Mouse (Mus musculus): ENCODE results near the gene Mmp28. TPM values are rescaled to one million over a fixed set of nuclear protein-coding genes. Genes with fewer than 3 reads are reported as not detected.

The Mmp28 gene
- polyA plus RNA-seq, 1 experiment from 2014 or later = 2.9 TPM

DNA sequence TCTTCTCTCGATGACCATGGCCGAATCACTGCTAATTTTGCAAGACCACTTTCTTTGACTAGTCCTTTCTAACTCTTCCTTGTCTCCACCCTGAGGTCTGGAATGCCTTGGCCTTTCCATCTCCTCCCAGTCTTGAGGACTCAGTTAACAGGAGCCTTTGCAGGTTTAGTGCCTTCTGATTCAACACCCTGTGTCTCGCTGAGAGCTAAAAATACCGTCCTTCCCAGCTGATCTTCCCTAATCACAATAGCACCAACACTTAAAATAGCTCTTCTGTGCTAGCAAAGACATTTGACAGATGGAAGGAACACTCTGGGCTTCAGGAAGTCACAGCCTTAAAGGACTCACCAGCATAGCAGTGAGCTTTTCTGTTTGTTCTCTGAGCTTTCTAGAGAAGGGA, 69.8 kb downstream of the Mmp28 start:
- H3K4me2 ChIP-seq = no peak overlapping the region
- H3K4me3 ChIP-seq = no peak overlapping the region
- peaks cover 27% of the 10 kb centered on the region for H3K36me3 ChIP-seq (replicated peaks)
- no peak overlapping the region for H3K9ac ChIP-seq
- no peak for ATAC-seq (replicated peaks)
- 93% methylated on average over 4 of the region's 4 CpGs for WGBS
- no peak overlapping the region for H3K27ac ChIP-seq
- H3K9me3 ChIP-seq = no peaks in the 10 kb centered on the region
- H3K27me3 ChIP-seq (replicated peaks) = no peaks in the 10 kb centered on the region
- peaks cover 10% of the 10 kb centered on the region for H3K4me1 ChIP-seq

Other genes with a start within 250 kb of the Mmp28 start
- 0.08 TPM in 1 of 2 replicates, not detected in the other for gene Slfn14, start 176.3 kb downstream of the Mmp28 start, polyA plus RNA-seq (2015; fragmentation: Nextera tagmentation; extraction: Ambion mirVana)
- gene Ap2b1, start 164.0 kb downstream of the Mmp28 start, polyA plus RNA-seq (2015; fragmentation: Nextera tagmentation; extraction: Ambion mirVana) = 118 and 127 TPM in 2 replicates
- gene Pex12, start 160.5 kb downstream of the Mmp28 start, polyA plus RNA-seq (2015; fragmentation: Nextera tagmentation; extraction: Ambion mirVana) = 18.4 and 18.6 TPM in 2 replicates
- gene Rasl10b, start 53.9 kb downstream of the Mmp28 start, polyA plus RNA-seq (2015; fragmentation: Nextera tagmentation; extraction: Ambion mirVana) = 43.2 and 45.6 TPM in 2 replicates
- gene Gas2l2, start 33.6 kb downstream of the Mmp28 start, polyA plus RNA-seq (2015; fragmentation: Nextera tagmentation; extraction: Ambion mirVana) = 0.36 and 0.54 TPM in 2 replicates
- gene 1700020L24Rik, start 25.4 kb downstream of the Mmp28 start, polyA plus RNA-seq (2015; fragmentation: Nextera tagmentation; extraction: Ambion mirVana) = 0.68 and 0.70 TPM in 2 replicates
- gene Taf15, start 10.0 kb upstream of the Mmp28 start, polyA plus RNA-seq (2015; fragmentation: Nextera tagmentation; extraction: Ambion mirVana) = 12.2 and 12.6 TPM in 2 replicates
- not detected in 2 replicates for gene Heatr9, start 59.1 kb upstream of the Mmp28 start, polyA plus RNA-seq (2015; fragmentation: Nextera tagmentation; extraction: Ambion mirVana)
- gene Ccl5, start 67.4 kb upstream of the Mmp28 start, polyA plus RNA-seq (2015; fragmentation: Nextera tagmentation; extraction: Ambion mirVana) = 0.89 TPM in 1 of 2 replicates, not detected in the other
- 1.6 and 2.2 TPM in 2 replicates for gene Ccl9, start 115.6 kb upstream of the Mmp28 start, polyA plus RNA-seq (2015; fragmentation: Nextera tagmentation; extraction: Ambion mirVana)
- 2.1 and 3.5 TPM in 2 replicates for gene Ccl6, start 130.0 kb upstream of the Mmp28 start, polyA plus RNA-seq (2015; fragmentation: Nextera tagmentation; extraction: Ambion mirVana)
- not detected in 2 replicates for gene Rpl9-ps1, start 182.6 kb upstream of the Mmp28 start, polyA plus RNA-seq (2015; fragmentation: Nextera tagmentation; extraction: Ambion mirVana)
- 1.3 and 1.6 TPM in 2 replicates for gene Ccl3, start 186.3 kb upstream of the Mmp28 start, polyA plus RNA-seq (2015; fragmentation: Nextera tagmentation; extraction: Ambion mirVana)
- 0.56 TPM in 1 of 2 replicates, not detected in the other for gene Ccl4, start 199.5 kb upstream of the Mmp28 start, polyA plus RNA-seq (2015; fragmentation: Nextera tagmentation; extraction: Ambion mirVana)
- gene Wfdc17, start 240.9 kb upstream of the Mmp28 start, polyA plus RNA-seq (2015; fragmentation: Nextera tagmentation; extraction: Ambion mirVana) = 0.35 and 0.96 TPM in 2 replicates
- gene Wfdc18, start 245.9 kb upstream of the Mmp28 start, polyA plus RNA-seq (2015; fragmentation: Nextera tagmentation; extraction: Ambion mirVana) = not detected in 2 replicates

Data from midbrain, embryonic 15.5 days (tissue).